Mouse (Mus musculus): ENCODE data around the gene Galp. TPM values are rescaled to one million over a fixed set of nuclear protein-coding genes. Genes with fewer than 3 reads are reported as not detected.

Galp gene
- polyA plus RNA-seq, 1 experiment from 2014 or later: not detected

DNA sequence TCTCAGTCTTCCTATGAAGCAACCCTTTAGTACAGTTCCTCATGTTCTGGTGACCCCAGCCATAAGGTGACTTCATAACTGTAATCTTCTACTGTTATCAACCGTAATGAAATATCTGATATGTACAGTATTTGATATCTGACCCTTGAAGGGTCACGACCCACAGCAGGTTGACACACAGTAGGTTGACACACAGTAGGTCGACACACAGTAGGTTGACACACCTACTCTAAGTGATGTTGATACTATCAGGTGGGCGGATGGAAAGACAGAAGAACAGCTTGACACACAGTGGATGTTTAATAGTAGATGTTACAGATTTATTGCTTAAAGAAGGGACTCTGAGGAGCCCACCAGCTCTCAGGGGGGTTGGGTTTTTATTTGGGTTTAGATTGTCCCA, 66.1 kb downstream of the Galp start:
- Histone ChIP-seq H3K9ac (replicated peaks) (no peak overlapping the region), H3K27me3 (no peaks in the 10 kb centered on the region), H3K4me1 (replicated peaks) (no peaks in the 10 kb centered on the region), H3K4me3 (replicated peaks) (no peak overlapping the region), H3K36me3 (no peaks in the 10 kb centered on the region), H3K27ac (no peak overlapping the region), H3K9me3 (no peaks in the 10 kb centered on the region), H3K4me2 (replicated peaks) (no peak overlapping the region)
- WGBS: 91% methylated on average over 4 of the region's 4 CpGs
- no peak for ATAC-seq

DNA sequence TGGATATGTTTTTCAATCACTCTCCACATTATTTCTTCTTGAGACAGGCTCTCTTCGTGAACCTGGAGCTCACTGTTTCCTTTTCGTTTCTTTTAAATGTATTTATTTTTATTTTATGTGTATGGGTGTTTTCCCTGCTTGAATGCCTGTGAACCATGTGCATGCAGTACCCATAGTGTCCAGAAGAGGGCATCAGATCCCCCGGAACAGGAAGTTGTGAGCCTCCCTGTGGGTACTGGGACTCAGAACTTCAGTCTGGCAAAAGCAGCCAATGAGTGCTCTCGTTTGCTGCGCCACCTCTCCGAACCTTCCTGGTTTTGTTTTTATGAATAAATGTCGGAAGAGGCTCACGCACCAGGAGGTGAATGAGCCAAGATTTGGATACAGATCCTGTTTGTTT, 68.8 kb downstream of the Galp start:
- Histone ChIP-seq H3K36me3 (no peaks in the 10 kb centered on the region), H3K4me2 (replicated peaks) (no peak overlapping the region)
- no peak for ATAC-seq

More for the DNA sequence above, 68.8 kb downstream of the Galp start:
- Histone ChIP-seq H3K9ac (replicated peaks) (no peak overlapping the region), H3K4me3 (replicated peaks) (no peak overlapping the region), H3K9me3 (no peaks in the 10 kb centered on the region), H3K27me3 (no peaks in the 10 kb centered on the region), H3K4me1 (replicated peaks) (no peaks in the 10 kb centered on the region), H3K27ac (no peak overlapping the region)
- 69% methylated on average over 8 of the region's 8 CpGs for WGBS

Other genes with a start within 250 kb of the Galp start
- gene Vmn1r65, start 186.1 kb upstream of the Galp start, polyA plus RNA-seq (2015; fragmentation: Nextera tagmentation; extraction: Ambion mirVana): not detected in 2 replicates
- gene Nlrp4c, start 151.9 kb upstream of the Galp start, polyA plus RNA-seq (2015; fragmentation: Nextera tagmentation; extraction: Ambion mirVana): not detected in 2 replicates
- gene Zfp787, start 41.1 kb upstream of the Galp start, polyA plus RNA-seq (2015; fragmentation: Nextera tagmentation; extraction: Ambion mirVana): 22.4 and 27.6 TPM in 2 replicates
- gene Zfp444, start 24.9 kb upstream of the Galp start, polyA plus RNA-seq (2015; fragmentation: Nextera tagmentation; extraction: Ambion mirVana): 84.7 and 95.4 TPM in 2 replicates
- not detected in 2 replicates for gene Zscan5b, start 25.2 kb downstream of the Galp start, polyA plus RNA-seq (2015; fragmentation: Nextera tagmentation; extraction: Ambion mirVana)
- gene Epp13, start 55.6 kb downstream of the Galp start, polyA plus RNA-seq (2015; fragmentation: Nextera tagmentation; extraction: Ambion mirVana): 0.31 TPM in 1 of 2 replicates, not detected in the other
- gene Zfp667, start 89.5 kb downstream of the Galp start, polyA plus RNA-seq (2015; fragmentation: Nextera tagmentation; extraction: Ambion mirVana): 15.8 and 18.8 TPM in 2 replicates
- gene Zfp583, start 134.2 kb downstream of the Galp start, polyA plus RNA-seq (2015; fragmentation: Nextera tagmentation; extraction: Ambion mirVana): 11.7 and 12.9 TPM in 2 replicates
- gene Gm3854, start 146.7 kb downstream of the Galp start, polyA plus RNA-seq (2015; fragmentation: Nextera tagmentation; extraction: Ambion mirVana): 7.0 and 7.2 TPM in 2 replicates
- 4.3 and 4.6 TPM in 2 replicates for gene Zfp78, start 166.2 kb downstream of the Galp start, polyA plus RNA-seq (2015; fragmentation: Nextera tagmentation; extraction: Ambion mirVana)
- gene Zfp28, start 186.2 kb downstream of the Galp start, polyA plus RNA-seq (2015; fragmentation: Nextera tagmentation; extraction: Ambion mirVana): 16.2 and 18.5 TPM in 2 replicates
- 2.4 and 3.4 TPM in 2 replicates for gene Smim17, start 201.6 kb downstream of the Galp start, polyA plus RNA-seq (2015; fragmentation: Nextera tagmentation; extraction: Ambion mirVana)
- 0.06 and 0.07 TPM in 2 replicates for gene Gm20715, start 213.2 kb downstream of the Galp start, polyA plus RNA-seq (2015; fragmentation: Nextera tagmentation; extraction: Ambion mirVana)
- gene Olfr1344, start 241.6 kb downstream of the Galp start, polyA plus RNA-seq (2015; fragmentation: Nextera tagmentation; extraction: Ambion mirVana): not detected in 2 replicates

Data from midbrain, embryonic 13.5 days (tissue).